Mouse (Mus musculus) liver, embryonic 15.5 days (tissue): Measurements from ENCODE around the gene Kin. TPM values are rescaled to one million over a fixed set of nuclear protein-coding genes. Genes with fewer than 3 reads are reported as not detected.

Source experiments
- ATAC-seq: fragments of 200-750 bp; cut with Nextera tagmentation; 2 replicates; pipeline ENCODE4 v1.8.0; 2017; ENCODE audit warnings: moderate number of reproducible peaks, mild to moderate bottlenecking, moderate library complexity; ENCODE audit not compliant: insufficient read depth
- H3K27ac ChIP-seq: fragments of 300-500 bp; sonication (generic); replicated peaks from 2 replicates; pipeline ENCODE4 v1.5.1; 2015; ENCODE audit warnings: mild to moderate bottlenecking, inconsistent platforms
- H3K27me3 ChIP-seq: fragments of 300-500 bp; sonication (generic); 2 replicates; pipeline ENCODE4 v1.6.1; 2015; ENCODE audit warnings: mild to moderate bottlenecking, inconsistent platforms
- H3K36me3 ChIP-seq: fragments of 300-500 bp; sonication (generic); replicated peaks from 2 replicates; pipeline ENCODE4 v1.6.1; 2015; ENCODE audit warnings: moderate library complexity, mild to moderate bottlenecking, inconsistent platforms
- H3K4me1 ChIP-seq: fragments of 300-500 bp; sonication (generic); replicated peaks from 2 replicates; pipeline ENCODE4 v1.6.1; 2015; ENCODE audit warnings: inconsistent platforms
- H3K4me2 ChIP-seq: fragments of 300-500 bp; sonication (generic); 2 replicates; pipeline ENCODE4 v1.6.1; 2015; ENCODE audit warnings: moderate library complexity, mild to moderate bottlenecking, inconsistent platforms
- H3K4me3 ChIP-seq: fragments of 300-500 bp; sonication (generic); replicated peaks from 2 replicates; pipeline ENCODE4 v1.5.1; 2015; ENCODE audit warnings: mild to moderate bottlenecking, inconsistent platforms
- H3K9ac ChIP-seq: fragments of 300-500 bp; sonication (generic); 2 replicates; pipeline ENCODE4 v1.6.1; 2015; ENCODE audit warnings: moderate library complexity, mild to moderate bottlenecking, inconsistent platforms
- H3K9me3 ChIP-seq: fragments of 300-500 bp; sonication (generic); replicated peaks from 2 replicates; pipeline ENCODE4 v1.6.1; 2016; ENCODE audit warnings: inconsistent platforms
- WGBS: fragments of 180-500 bp; shearing (Covaris S2); methylation state at CpG from one replicate; pipeline ENCODE4 v1.1.7; 2015; ENCODE audit warnings: mixed read lengths; ENCODE audit not compliant: insufficient replicate concordance; 5-methylcytosine and 5-hydroxymethylcytosine counted together
- polyA plus RNA-seq: library from polyadenylated mRNA; unstranded; fragments of >200 nt; fragmentation: Nextera tagmentation; extraction: Ambion mirVana; gene quantifications from 2 replicates; pipeline ENCODE4 v1.2.1, GENCODE M21; 2015

Kin gene
- polyA plus RNA-seq, 1 experiment from 2014 or later, result 12.7 TPM

GRCm38 (mm10) chr2:10118751-10119150 is 38.4 kb downstream of the Kin start:
- H3K4me3 ChIP-seq, result no peak overlapping the region
- H3K27me3 ChIP-seq, result no peaks in the 10 kb centered on the region
- H3K36me3 ChIP-seq, result peaks cover 9% of the 10 kb centered on the region; the same call in 1 of the 2 replicates
- H3K4me1 ChIP-seq, result no peaks in the 10 kb centered on the region
- H3K27ac ChIP-seq, result no peak overlapping the region
- 32% methylated on average over 1 of the region's 1 CpGs for WGBS
- no peak overlapping the region for H3K4me2 ChIP-seq
- no peak overlapping the region for H3K9ac ChIP-seq
- H3K9me3 ChIP-seq, result no peaks in the 10 kb centered on the region
- ATAC-seq, result no peak

GRCm38 (mm10) chr2:10119276-10119675 is 38.9 kb downstream of the Kin start:
- Histone ChIP-seq H3K4me1 (no peaks in the 10 kb centered on the region), H3K27ac (no peak overlapping the region), H3K4me2 (no peak overlapping the region), H3K36me3 (peaks cover 9% of the 10 kb centered on the region; the same call in 1 of the 2 replicates), H3K27me3 (no peaks in the 10 kb centered on the region), H3K9ac (no peak overlapping the region), H3K9me3 (no peaks in the 10 kb centered on the region), H3K4me3 (no peak overlapping the region)
- no peak for ATAC-seq
- WGBS, result 58% methylated on average over 8 of the region's 8 CpGs

GRCm38 (mm10) chr2:10121826-10122225 is 41.4 kb downstream of the Kin start:
- no peak overlapping the region for H3K4me3 ChIP-seq
- no peak overlapping the region for H3K27ac ChIP-seq
- H3K36me3 ChIP-seq, result 0 out of 2 replicates have a peak, but pooled peaks cover 4% of the 10 kb centered on the region
- no peak overlapping the region for H3K9ac ChIP-seq
- ATAC-seq, result no peak
- no peaks in the 10 kb centered on the region for H3K9me3 ChIP-seq
- H3K27me3 ChIP-seq, result no peaks in the 10 kb centered on the region
- peaks cover 4% of the 10 kb centered on the region; the same call in 1 of the 2 replicates for H3K4me1 ChIP-seq
- WGBS, result 45% methylated on average over 3 of the region's 3 CpGs
- no peak overlapping the region for H3K4me2 ChIP-seq

- ATAC-seq, result peak; percentile 55
- H3K4me1 ChIP-seq, result peaks cover 4% of the 10 kb centered on the region; the same call in 1 of the 2 replicates
- no peaks in the 10 kb centered on the region for H3K27me3 ChIP-seq
- peak overlapping the region; percentile 31 for H3K4me2 ChIP-seq
- no peak overlapping the region for H3K9ac ChIP-seq
- 0 out of 2 replicates have a peak, but pooled peaks cover 4% of the 10 kb centered on the region for H3K36me3 ChIP-seq
- peak overlapping the region; percentile 41; the same call in 1 of the 2 replicates for H3K27ac ChIP-seq
- 51% methylated on average over 4 of the region's 4 CpGs for WGBS
- no peaks in the 10 kb centered on the region for H3K9me3 ChIP-seq
- H3K4me3 ChIP-seq, result no peak overlapping the region
Measured at GRCm38 (mm10) chr2:10126122-10126521, 45.7 kb downstream of the Kin start.

GRCm38 (mm10) chr2:10127471-10127870 is 47.1 kb downstream of the Kin start:
- peak overlapping the region; percentile 15; the same call in 1 of the 2 replicates for H3K4me3 ChIP-seq
- H3K9ac ChIP-seq, result no peak overlapping the region
- H3K4me2 ChIP-seq, result peak overlapping the region; percentile 49

GRCm38 (mm10) chr2:10128571-10128970 is 48.2 kb downstream of the Kin start:
- Histone ChIP-seq H3K9me3 (no peaks in the 10 kb centered on the region), H3K4me3 (peak overlapping the region; percentile 17), H3K27ac (peak overlapping the region; percentile 48; the same call in 1 of the 2 replicates), H3K36me3 (no peaks in the 10 kb centered on the region), H3K4me1 (peaks cover 6% of the 10 kb centered on the region; the same call in 1 of the 2 replicates), H3K9ac (no peak overlapping the region), H3K4me2 (peak overlapping the region; percentile 49), H3K27me3 (no peaks in the 10 kb centered on the region)
- WGBS, result 53% methylated on average over 4 of the region's 4 CpGs
- peak; percentile 36; the same call in 1 of the 2 replicates for ATAC-seq

More at GRCm38 (mm10) chr2:10127471-10127870, 47.1 kb downstream of the Kin start:
- no peaks in the 10 kb centered on the region for H3K9me3 ChIP-seq
- H3K27ac ChIP-seq, result peak overlapping the region; percentile 48; the same call in 1 of the 2 replicates
- no peak for ATAC-seq
- no peaks in the 10 kb centered on the region for H3K27me3 ChIP-seq
- H3K4me1 ChIP-seq, result peaks cover 4% of the 10 kb centered on the region; the same call in 1 of the 2 replicates
- 57% methylated on average over 5 of the region's 5 CpGs for WGBS
- H3K36me3 ChIP-seq, result 0 out of 2 replicates have a peak, but pooled peaks cover 4% of the 10 kb centered on the region

GRCm38 (mm10) chr2:10130341-10130990 is 50.1 kb downstream of the Kin start:
- Histone ChIP-seq H3K27me3 (no peaks in the 10 kb centered on the region), H3K9ac (no peak overlapping the region), H3K36me3 (no peaks in the 10 kb centered on the region), H3K4me2 (no peak overlapping the region), H3K4me3 (peak overlapping the region; percentile 46), H3K4me1 (peaks cover 6% of the 10 kb centered on the region; the same call in 1 of the 2 replicates), H3K27ac (peak overlapping the region; percentile 55; the same call in 1 of the 2 replicates), H3K9me3 (no peaks in the 10 kb centered on the region)
- 44% methylated on average over 8 of the region's 8 CpGs for WGBS
- ATAC-seq, result peak; percentile 51

- H3K36me3 ChIP-seq, result no peaks in the 10 kb centered on the region
- WGBS, result 60% methylated on average over 4 of the region's 4 CpGs
- no peak within 1 kb of the TSS for H3K4me2 ChIP-seq
- no peaks in the 10 kb centered on the region for H3K27me3 ChIP-seq
- peak within 1 kb of the TSS; percentile 46 for H3K4me3 ChIP-seq
- no peaks in the 10 kb centered on the region for H3K9me3 ChIP-seq
- ATAC-seq, result no peak
- H3K9ac ChIP-seq, result no peak within 1 kb of the TSS
- H3K27ac ChIP-seq, result peak within 1 kb of the TSS; percentile 55; the same call in 1 of the 2 replicates
- H3K4me1 ChIP-seq, result peaks cover 3% of the 10 kb centered on the region; the same call in 1 of the 2 replicates
Measured at GRCm38 (mm10) chr2:10131296-10131695, 50.9 kb downstream of the Kin start, which contains the start of gene Itih2. Gene Itih2 (minus strand): TSS chr2:10131396.

GRCm38 (mm10) chr2:10132128-10132527 is 51.7 kb downstream of the Kin start:
- Histone ChIP-seq H3K27ac (no peak overlapping the region), H3K4me2 (no peak overlapping the region), H3K27me3 (no peaks in the 10 kb centered on the region), H3K9ac (no peak overlapping the region), H3K4me1 (peaks cover 3% of the 10 kb centered on the region; the same call in 1 of the 2 replicates), H3K9me3 (no peaks in the 10 kb centered on the region), H3K4me3 (no peak overlapping the region), H3K36me3 (no peaks in the 10 kb centered on the region)
- whole genome bisulfite sequencing, result 63% methylated on average over 1 of the region's 1 CpGs
- ATAC-seq, result no peak

- WGBS, result 52% methylated on average over 6 of the region's 6 CpGs
Measured at GRCm38 (mm10) chr2:10133941-10134340, 53.5 kb downstream of the Kin start.

GRCm38 (mm10) chr2:10137320-10137719 is 56.9 kb downstream of the Kin start:
- H3K27me3 ChIP-seq, result no peaks in the 10 kb centered on the region
- no peak overlapping the region for H3K27ac ChIP-seq
- H3K4me1 ChIP-seq, result peaks cover 3% of the 10 kb centered on the region; the same call in 1 of the 2 replicates
- ATAC-seq, result peak; percentile 40; the same call in 1 of the 2 replicates
- no peak overlapping the region for H3K4me2 ChIP-seq
- no peak overlapping the region for H3K9ac ChIP-seq
- no peaks in the 10 kb centered on the region for H3K36me3 ChIP-seq
- no peak overlapping the region for H3K4me3 ChIP-seq
- 36% methylated on average over 2 of the region's 2 CpGs for WGBS
- no peaks in the 10 kb centered on the region for H3K9me3 ChIP-seq

More at GRCm38 (mm10) chr2:10133941-10134340, 53.5 kb downstream of the Kin start:
- H3K27ac ChIP-seq, result no peak overlapping the region
- no peaks in the 10 kb centered on the region for H3K27me3 ChIP-seq
- H3K4me3 ChIP-seq, result no peak overlapping the region
- H3K4me2 ChIP-seq, result no peak overlapping the region
- peaks cover 3% of the 10 kb centered on the region; the same call in 1 of the 2 replicates for H3K4me1 ChIP-seq
- no peak overlapping the region for H3K9ac ChIP-seq
- ATAC-seq, result peak; percentile 50; the same call in 1 of the 2 replicates
- H3K9me3 ChIP-seq, result no peaks in the 10 kb centered on the region
- no peaks in the 10 kb centered on the region for H3K36me3 ChIP-seq
